Mouse (Mus musculus) spleen, adult 10 weeks (tissue): ENCODE results near the gene Oas1d. TPM values are rescaled to one million over a fixed set of nuclear protein-coding genes. Genes with fewer than 3 reads are reported as not detected.

Source experiments
- polyA plus RNA-seq: library from polyadenylated mRNA; stranded (reverse); fragments of 350-450 nt; fragmentation: Illumina TruSeq; extraction: RNeasy Lipid Tissue Mini Kit (QIAGEN cat#74804); gene quantifications from one replicate; pipeline ENCODE4 v1.2.3, GENCODE M21; 2015; ENCODE audit warnings: low replicate concordance; ENCODE audit not compliant: insufficient read depth

Oas1d gene
- polyA plus RNA-seq, result not detected

DNA sequence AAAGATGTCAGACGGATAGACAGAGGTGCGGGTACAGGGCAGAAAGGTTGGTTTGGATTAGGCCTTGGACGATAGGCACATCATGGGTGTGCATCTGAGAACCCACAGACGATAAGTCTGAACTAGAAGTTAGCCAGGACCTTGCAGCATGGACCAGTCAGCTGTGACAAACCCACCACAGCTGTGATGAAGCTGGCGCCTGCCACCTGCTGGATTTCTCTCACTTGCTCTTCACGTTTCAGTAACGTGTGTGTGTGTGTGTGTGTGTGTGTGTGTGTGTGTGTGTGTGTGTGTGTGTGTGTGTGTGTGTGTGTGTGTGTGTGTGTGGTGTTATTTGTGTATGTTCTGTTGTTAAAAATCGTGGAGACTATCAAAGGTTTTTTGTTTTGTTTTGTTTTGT, at the start of gene Oas1d:
Gene Oas1d (plus strand): TSS at position 333 of the 400 bp plus-strand sequence.

DNA sequence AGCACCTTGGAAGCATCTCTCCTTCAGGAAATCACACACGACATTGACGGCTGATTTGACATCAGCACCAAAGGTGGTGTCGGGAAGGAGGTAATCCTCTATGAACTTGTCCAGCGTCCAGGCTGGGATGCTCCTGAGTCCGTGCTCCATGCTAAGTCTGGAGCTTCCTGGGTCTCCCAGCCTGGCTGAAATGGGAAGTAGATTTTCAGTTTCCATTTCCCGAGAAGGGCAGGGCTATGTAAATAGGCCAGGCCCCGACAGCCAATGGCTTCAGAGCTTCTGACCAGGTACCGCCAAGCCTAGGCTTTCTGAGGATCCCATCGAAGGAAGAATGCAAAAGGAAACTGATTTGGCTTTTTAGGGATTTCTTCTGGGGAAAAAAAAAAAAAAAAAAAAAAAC, 26.9 kb upstream of the Oas1d start, which contains the start of gene Oas1g:
Gene Oas1g (minus strand): TSS at position 201 of the 400 bp plus-strand sequence.

DNA sequence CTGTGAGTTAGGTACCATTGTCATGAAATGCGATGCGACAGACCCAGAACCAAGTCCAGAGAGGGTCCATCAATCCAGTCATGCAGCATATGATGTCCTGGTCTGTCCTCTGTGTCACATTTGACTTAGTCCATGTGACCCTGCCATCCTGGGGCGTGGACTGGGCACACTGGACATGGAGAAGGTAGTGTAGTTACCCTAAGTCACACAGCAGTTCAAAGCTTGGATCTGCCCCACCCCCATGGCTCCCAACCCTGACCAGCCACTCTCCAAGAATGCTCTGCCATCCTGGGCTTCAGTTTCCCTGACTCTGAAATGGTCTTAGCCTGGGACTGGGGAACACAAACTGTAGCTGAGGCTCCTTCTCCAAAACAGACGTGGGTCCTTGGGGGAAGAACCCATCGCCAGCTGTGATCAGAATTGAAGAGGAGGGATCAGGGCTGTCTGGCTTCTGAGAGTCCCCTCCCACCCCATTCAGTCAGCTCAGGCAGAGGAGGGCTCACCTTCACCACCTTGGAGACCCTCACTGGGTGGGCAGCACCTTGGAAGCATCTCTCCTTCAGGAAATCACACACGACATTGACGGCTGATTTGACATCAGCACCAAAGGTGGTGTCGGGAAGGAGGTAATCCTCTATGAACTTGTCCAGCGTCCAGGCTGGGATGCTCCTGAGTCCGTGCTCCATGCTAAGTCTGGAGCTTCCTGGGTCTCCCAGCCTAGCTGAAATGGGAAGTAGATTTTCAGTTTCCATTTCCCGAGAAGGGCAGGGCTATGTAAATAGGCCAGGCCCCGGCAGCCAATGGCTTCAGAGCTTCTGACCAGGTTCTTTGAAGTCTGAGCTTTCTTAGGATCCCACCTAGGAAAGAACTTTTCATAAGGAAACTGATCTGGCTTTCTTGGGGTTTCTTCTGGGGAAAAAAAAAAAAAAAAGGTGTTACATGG, 7.3 kb upstream of the Oas1d start, which contains the start of gene Oas1a:
Gene Oas1a (minus strand): TSS at position 731 of the 943 bp plus-strand sequence.

Other genes starting within 250 kb of the Oas1d start
- 55.9 TPM for gene Dtx1, start 202.6 kb upstream of the Oas1d start, polyA plus RNA-seq
- gene Oas2, start 164.7 kb upstream of the Oas1d start, polyA plus RNA-seq, result 14.9 TPM
- gene Oas3, start 136.9 kb upstream of the Oas1d start, polyA plus RNA-seq, result 7.4 TPM
- 0.21 TPM for gene Oas1e, start 119.0 kb upstream of the Oas1d start, polyA plus RNA-seq
- gene Oas1c, start 102.0 kb upstream of the Oas1d start, polyA plus RNA-seq, result 15.3 TPM
- not detected for gene Oas1f, start 67.2 kb upstream of the Oas1d start, polyA plus RNA-seq
- not detected for gene Oas1h, start 53.1 kb upstream of the Oas1d start, polyA plus RNA-seq
- 3.3 TPM for gene Oas1g, start 26.9 kb upstream of the Oas1d start, polyA plus RNA-seq
- gene Oas1a, start 7.0 kb upstream of the Oas1d start, polyA plus RNA-seq, result 13.5 TPM
- not detected for gene Rph3a, start 95.6 kb downstream of the Oas1d start, polyA plus RNA-seq